Mouse (Mus musculus) heart, embryonic 16.5 days (tissue): Measurements from ENCODE around the gene Rbfox2. TPM values are rescaled to one million over a fixed set of nuclear protein-coding genes. Genes with fewer than 3 reads are reported as not detected.

Source experiments
- ATAC-seq: fragments of 200-750 bp; cut with Nextera tagmentation; replicated peaks from 2 replicates; pipeline ENCODE4 v1.8.0; 2017; ENCODE audit warnings: moderate number of reproducible peaks; ENCODE audit not compliant: insufficient read depth, low FRiP score; ENCODE audit errors: extremely low read depth
- H3K27ac ChIP-seq: fragments of 300-500 bp; sonication (generic); 2 replicates; pipeline ENCODE4 v1.5.1; 2014; ENCODE audit warnings: mild to moderate bottlenecking, low read length, control low read depth, moderate library complexity
- H3K27me3 ChIP-seq: fragments of 300-500 bp; sonication (generic); 2 replicates; pipeline ENCODE4 v1.6.1; 2014; ENCODE audit warnings: low read length, mixed read lengths; ENCODE audit not compliant: control insufficient read depth, insufficient read depth
- H3K36me3 ChIP-seq: fragments of 300-500 bp; sonication (generic); 2 replicates; pipeline ENCODE4 v1.6.1; 2014; ENCODE audit not compliant: control insufficient read depth, insufficient read depth
- H3K4me1 ChIP-seq: fragments of 300-500 bp; sonication (generic); 2 replicates; pipeline ENCODE4 v1.6.1; 2014; ENCODE audit warnings: low read length, mixed read lengths; ENCODE audit not compliant: control insufficient read depth, insufficient read depth
- H3K4me2 ChIP-seq: fragments of 300-500 bp; sonication (generic); 2 replicates; pipeline ENCODE4 v1.6.1; 2014; ENCODE audit warnings: low read depth, mild to moderate bottlenecking, control low read depth, low read length
- H3K4me3 ChIP-seq: fragments of 300-500 bp; sonication (generic); 2 replicates; pipeline ENCODE4 v1.5.1; 2014; ENCODE audit warnings: mild to moderate bottlenecking, control low read depth, low read length
- H3K9ac ChIP-seq: fragments of 300-500 bp; sonication (generic); 2 replicates; pipeline ENCODE4 v1.6.1; 2014; ENCODE audit warnings: low read length, control low read depth
- H3K9me3 ChIP-seq: fragments of 300-500 bp; sonication (generic); replicated peaks from 2 replicates; pipeline ENCODE4 v1.6.1; 2016; ENCODE audit warnings: low read length; ENCODE audit not compliant: control insufficient read depth
- WGBS: fragments of 180-500 bp; shearing (Covaris S2); extraction: QIAGEN DNeasy Blood & Tissue Kit; methylation state at CpG from one replicate; pipeline ENCODE4 v1.1.7; 2014; 5-methylcytosine and 5-hydroxymethylcytosine counted together
- polyA plus RNA-seq: library from polyadenylated mRNA; unstranded; fragments of >200 nt; fragmentation: Nextera tagmentation; extraction: Ambion mirVana; gene quantifications from 2 replicates; pipeline ENCODE4 v1.2.1, GENCODE M21; 2015

Gene Rbfox2
- polyA plus RNA-seq, 1 experiment from 2014 or later: 61.8 TPM

DNA sequence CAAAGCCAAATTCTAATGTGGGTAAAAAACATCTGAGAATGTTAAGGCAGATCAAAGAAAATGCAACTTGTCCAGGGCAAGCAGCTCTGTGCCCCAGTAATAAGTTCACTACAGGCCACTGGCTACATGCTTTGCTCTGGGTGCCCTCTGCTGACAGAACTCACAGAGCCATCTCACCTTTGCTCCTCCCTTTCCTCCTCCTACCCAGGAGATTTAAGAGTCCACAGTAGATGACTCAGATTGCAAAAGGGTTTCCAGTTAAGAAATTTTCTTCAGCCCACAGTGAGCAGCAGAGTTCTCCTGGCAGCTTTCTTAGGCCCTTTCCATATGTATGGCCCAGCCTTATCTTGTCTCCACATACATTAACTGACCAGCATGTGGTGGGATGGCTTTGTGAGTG is 86.7 kb downstream of the Rbfox2 start:
- Histone ChIP-seq H3K4me3 (no peak overlapping the region), H3K27ac (no peak overlapping the region), H3K27me3 (no peaks in the 10 kb centered on the region), H3K9me3 (no peaks in the 10 kb centered on the region), H3K4me1 (peaks cover 43% of the 10 kb centered on the region), H3K36me3 (no peaks in the 10 kb centered on the region), H3K4me2 (no peak overlapping the region), H3K9ac (no peak overlapping the region)
- ATAC-seq: 0 out of 2 replicates have a peak, but pooled peaks have one; percentile 43

DNA sequence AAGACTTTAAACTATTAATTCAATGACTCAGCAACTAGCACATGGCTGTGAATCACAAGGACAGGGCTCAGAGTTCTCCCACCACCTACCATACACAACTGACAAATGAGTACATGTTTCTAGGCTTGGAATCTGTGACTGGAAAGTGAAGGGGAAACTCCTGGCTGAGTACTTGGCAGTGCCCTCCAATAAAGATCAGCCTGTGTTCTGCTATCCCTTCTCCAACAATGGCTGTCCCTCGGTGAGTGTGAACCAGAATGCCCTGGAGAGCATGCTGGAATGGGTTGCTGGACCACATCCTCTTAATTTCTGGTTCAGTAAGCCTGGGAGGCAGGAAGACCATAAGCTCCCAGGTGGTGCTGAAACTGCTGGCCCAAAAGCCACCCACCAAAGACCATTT is 87.2 kb downstream of the Rbfox2 start:
- WGBS: 46% methylated on average over 1 of the region's 1 CpGs
- Histone ChIP-seq H3K4me1 (peaks cover 44% of the 10 kb centered on the region), H3K9ac (no peak overlapping the region)

DNA sequence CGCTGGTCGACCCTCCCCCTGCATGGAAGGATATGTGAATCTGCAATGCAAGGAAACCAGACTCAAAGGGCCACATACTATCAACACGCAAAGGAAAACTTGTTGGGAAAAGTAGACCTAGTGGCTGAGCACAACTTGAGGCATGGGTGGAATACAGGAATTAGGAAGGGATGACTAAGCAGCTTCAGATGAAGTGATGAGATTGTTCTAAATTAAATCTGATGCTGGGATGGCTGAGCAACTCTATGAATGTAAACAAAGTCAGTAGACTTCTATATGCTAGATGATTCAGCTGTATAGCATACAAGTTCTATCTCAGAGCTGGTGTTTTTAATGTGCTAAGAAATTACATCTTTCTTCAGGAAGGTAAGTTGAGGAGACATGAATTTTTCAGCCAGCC is 88.8 kb downstream of the Rbfox2 start:
- no peak overlapping the region for H3K27ac ChIP-seq

More for the DNA sequence above, 87.2 kb downstream of the Rbfox2 start:
- H3K4me3 ChIP-seq: no peak overlapping the region
- peak overlapping the region; percentile 3; the same call in 1 of the 2 replicates for H3K27ac ChIP-seq
- ATAC-seq: no peak
- H3K27me3 ChIP-seq: no peaks in the 10 kb centered on the region
- H3K9me3 ChIP-seq: no peaks in the 10 kb centered on the region
- no peaks in the 10 kb centered on the region for H3K36me3 ChIP-seq
- no peak overlapping the region for H3K4me2 ChIP-seq

DNA sequence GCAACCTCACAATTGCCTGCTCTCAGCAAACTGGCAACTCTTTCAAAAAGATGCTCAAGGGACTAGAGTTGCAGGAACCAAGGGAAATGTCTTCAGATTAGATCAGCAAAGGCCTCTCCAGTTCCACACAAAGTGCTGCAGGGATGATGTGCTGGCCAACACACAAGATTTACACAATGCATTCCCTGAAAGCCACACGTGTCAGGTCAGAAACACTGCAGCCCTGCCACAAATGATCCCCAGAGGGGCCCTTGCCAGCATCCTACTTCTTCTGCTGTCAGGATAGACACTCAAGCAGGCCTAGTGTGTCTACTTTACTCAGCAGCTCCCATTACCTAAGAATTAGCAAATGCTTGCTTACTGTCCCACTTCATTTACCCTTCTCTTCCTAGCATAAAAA is 89.3 kb downstream of the Rbfox2 start:
- ATAC-seq: no peak
- H3K4me1 ChIP-seq: peaks cover 63% of the 10 kb centered on the region
- H3K9ac ChIP-seq: peak overlapping the region; percentile 19; the same call in 1 of the 2 replicates
- no peak overlapping the region for H3K4me2 ChIP-seq
- no peaks in the 10 kb centered on the region for H3K9me3 ChIP-seq
- no peak overlapping the region for H3K27ac ChIP-seq
- 28% methylated on average over 1 of the region's 1 CpGs for WGBS
- no peak overlapping the region for H3K4me3 ChIP-seq
- H3K27me3 ChIP-seq: no peaks in the 10 kb centered on the region
- H3K36me3 ChIP-seq: no peaks in the 10 kb centered on the region

More for the DNA sequence above, 88.8 kb downstream of the Rbfox2 start:
- Histone ChIP-seq H3K4me1 (peaks cover 59% of the 10 kb centered on the region), H3K9ac (no peak overlapping the region), H3K4me2 (no peak overlapping the region), H3K27me3 (no peaks in the 10 kb centered on the region), H3K36me3 (no peaks in the 10 kb centered on the region), H3K9me3 (no peaks in the 10 kb centered on the region), H3K4me3 (no peak overlapping the region)
- 83% methylated on average over 3 of the region's 3 CpGs for WGBS
- no peak for ATAC-seq

DNA sequence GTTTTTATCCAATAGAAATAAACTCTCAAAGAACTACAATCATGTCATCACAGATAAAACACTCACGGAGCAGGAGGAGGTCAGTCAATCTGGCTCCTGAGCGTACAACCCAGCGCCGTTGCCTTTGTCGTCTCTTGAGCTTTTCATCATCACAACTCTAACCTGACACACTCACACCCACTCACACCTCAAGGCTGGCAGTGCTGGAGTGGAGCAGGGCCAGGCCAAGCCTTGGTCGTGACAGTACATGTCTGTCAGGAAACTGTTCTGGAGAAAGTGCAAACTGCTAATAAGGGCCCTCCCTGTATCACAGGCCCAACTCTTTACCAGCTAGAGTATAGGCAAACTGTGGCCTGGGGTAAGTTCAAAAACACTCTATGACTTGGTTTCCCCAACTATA is 90.1 kb downstream of the Rbfox2 start:
- Histone ChIP-seq H3K27ac (peak overlapping the region; percentile 12), H3K4me1 (peaks cover 69% of the 10 kb centered on the region), H3K9me3 (no peaks in the 10 kb centered on the region), H3K27me3 (no peaks in the 10 kb centered on the region), H3K36me3 (no peaks in the 10 kb centered on the region), H3K4me2 (no peak overlapping the region), H3K9ac (no peak overlapping the region), H3K4me3 (no peak overlapping the region)
- 45% methylated on average over 6 of the region's 6 CpGs for WGBS
- no peak for ATAC-seq

DNA sequence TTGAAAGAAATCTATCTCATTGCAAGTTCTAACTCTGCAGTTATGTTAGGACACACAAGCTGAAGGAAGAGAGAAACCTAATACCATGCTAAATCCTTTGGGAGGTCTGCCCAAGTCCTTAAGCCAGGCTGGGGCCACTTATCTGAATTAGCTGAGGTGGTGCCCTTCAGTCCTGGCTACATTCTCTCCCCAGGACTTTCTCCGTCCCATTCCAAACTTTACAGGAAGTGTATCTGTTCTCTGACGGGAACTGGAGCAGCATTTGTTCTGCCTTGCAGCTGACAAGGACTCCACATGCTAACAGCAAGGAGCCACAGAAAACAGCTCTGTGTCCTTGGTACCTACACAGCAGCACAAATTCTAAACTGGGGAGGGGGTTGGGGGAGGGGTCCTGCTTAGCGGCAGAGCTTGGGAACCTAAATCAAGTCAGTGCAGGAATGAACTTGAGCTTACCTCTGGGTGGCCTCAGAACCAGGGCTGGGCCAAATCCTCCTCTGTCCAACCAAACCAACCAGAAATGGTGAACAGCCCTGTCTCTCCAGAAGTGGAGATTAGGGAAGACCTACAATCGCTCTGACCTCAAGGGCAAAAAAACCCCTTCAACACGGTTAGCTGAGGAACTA is 91.5 kb downstream of the Rbfox2 start:
- ATAC-seq: peak; percentile 16; the same call in 1 of the 2 replicates
- Histone ChIP-seq H3K9ac (peak overlapping the region; percentile 47), H3K4me2 (peak overlapping the region; percentile 24; the same call in 1 of the 2 replicates), H3K4me3 (no peak overlapping the region), H3K27ac (peak overlapping the region; percentile 93), H3K9me3 (no peaks in the 10 kb centered on the region), H3K27me3 (no peaks in the 10 kb centered on the region), H3K36me3 (no peaks in the 10 kb centered on the region), H3K4me1 (peaks cover 73% of the 10 kb centered on the region)
- WGBS: 7% methylated on average over 5 of the region's 5 CpGs

DNA sequence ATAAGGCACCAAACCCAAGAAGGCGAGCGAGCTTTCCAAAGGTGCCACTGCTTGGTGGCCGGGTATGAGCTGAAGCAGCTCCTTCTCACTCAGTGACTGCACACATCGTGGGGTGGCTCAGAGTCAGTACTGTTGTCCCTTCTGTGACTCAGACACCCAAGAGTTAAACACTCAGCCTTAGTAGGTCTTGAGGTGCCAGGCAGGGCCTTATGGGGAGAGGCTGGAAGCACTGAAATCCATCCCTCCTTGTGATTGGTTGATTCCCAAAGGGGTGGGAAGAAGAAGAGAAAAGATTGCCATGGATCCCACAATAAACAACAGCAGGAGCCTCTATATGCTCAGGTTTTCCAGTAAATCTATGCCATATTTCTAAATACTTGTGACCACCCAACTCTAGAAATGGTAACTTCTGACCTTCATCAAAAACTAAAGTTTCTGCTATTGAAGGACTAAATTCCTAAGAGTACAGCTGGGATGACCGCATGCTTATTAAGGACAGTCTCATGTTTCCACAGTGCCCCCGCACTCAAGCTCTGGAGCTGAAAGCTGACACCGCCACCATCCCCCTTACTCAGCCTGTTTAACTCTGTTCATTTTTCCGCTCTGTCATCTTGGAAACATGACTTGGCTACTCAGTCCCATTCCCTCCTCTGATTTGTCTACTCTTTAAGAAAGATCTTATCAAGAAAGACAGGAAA is 92.2 kb downstream of the Rbfox2 start:
- H3K4me3 ChIP-seq: no peak overlapping the region
- peak overlapping the region; percentile 93 for H3K27ac ChIP-seq
- H3K9ac ChIP-seq: peak overlapping the region; percentile 24; the same call in 1 of the 2 replicates
- WGBS: 31% methylated on average over 8 of the region's 8 CpGs
- no peaks in the 10 kb centered on the region for H3K27me3 ChIP-seq
- ATAC-seq: peak; percentile 72
- no peaks in the 10 kb centered on the region for H3K36me3 ChIP-seq
- peaks cover 74% of the 10 kb centered on the region for H3K4me1 ChIP-seq
- H3K9me3 ChIP-seq: no peaks in the 10 kb centered on the region
- H3K4me2 ChIP-seq: 0 out of 2 replicates have a peak overlapping the region, but pooled peaks have one; percentile 0

DNA sequence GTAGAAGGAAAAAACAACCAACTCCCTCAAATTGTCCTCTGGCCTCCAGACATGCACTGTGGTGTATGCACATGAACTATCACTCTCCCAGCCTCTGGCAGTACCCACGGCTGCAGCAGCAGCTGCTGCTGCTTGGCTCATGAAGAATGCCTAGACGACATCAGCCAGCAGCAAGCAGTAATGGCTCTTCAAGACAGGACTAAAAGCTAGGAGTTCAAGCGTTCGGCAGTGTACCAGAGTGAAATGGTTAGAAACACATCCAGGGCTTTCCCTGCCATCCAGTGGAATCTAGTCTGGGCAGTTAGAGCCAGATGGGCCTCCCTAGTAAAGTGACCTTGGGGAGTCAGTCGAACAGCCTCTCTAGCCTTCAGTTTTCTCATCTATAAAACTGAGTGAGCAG is 93.0 kb downstream of the Rbfox2 start:
- H3K4me3 ChIP-seq: no peak overlapping the region
- H3K27ac ChIP-seq: peak overlapping the region; percentile 93
- no peak for ATAC-seq
- H3K9ac ChIP-seq: peak overlapping the region; percentile 24
- H3K27me3 ChIP-seq: no peaks in the 10 kb centered on the region
- H3K4me2 ChIP-seq: no peak overlapping the region
- no peaks in the 10 kb centered on the region for H3K36me3 ChIP-seq
- WGBS: 39% methylated on average over 5 of the region's 5 CpGs
- H3K9me3 ChIP-seq: no peaks in the 10 kb centered on the region
- peaks cover 77% of the 10 kb centered on the region for H3K4me1 ChIP-seq

DNA sequence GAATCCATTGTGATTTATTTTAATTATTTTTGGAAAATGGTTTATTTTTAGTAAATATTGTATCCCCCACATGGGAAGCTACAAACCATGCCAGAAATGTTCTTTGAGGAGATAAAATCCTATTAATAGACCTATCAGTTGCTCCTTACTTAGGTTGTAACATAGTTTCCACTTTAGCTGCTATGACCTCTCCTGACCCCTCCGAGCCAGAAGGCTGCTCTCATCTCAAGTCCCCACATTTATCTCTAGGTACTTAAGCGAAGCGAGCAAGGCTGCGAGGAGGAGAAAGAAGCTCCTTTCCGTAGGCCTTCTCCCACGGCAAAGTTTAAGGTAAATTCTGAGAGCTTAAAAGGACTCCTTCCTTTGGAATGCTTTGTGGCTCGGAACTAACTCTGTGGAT is 94.0 kb downstream of the Rbfox2 start:
- ATAC-seq: no peak; the same call in 1 of the 2 replicates
- H3K36me3 ChIP-seq: no peaks in the 10 kb centered on the region
- peak overlapping the region; percentile 53 for H3K9ac ChIP-seq
- 26% methylated on average over 7 of the region's 7 CpGs for WGBS
- peak overlapping the region; percentile 55 for H3K4me2 ChIP-seq
- peak overlapping the region; percentile 24 for H3K4me3 ChIP-seq
- no peaks in the 10 kb centered on the region for H3K9me3 ChIP-seq
- H3K4me1 ChIP-seq: peaks cover 69% of the 10 kb centered on the region
- no peaks in the 10 kb centered on the region for H3K27me3 ChIP-seq
- peak overlapping the region; percentile 94 for H3K27ac ChIP-seq
